Mouse (Mus musculus) E14TG2a.4 (cell line): ENCODE results near the gene Abhd16b.

ENCODE experiments used
- H3K27me3 ChIP-seq: 2 replicates; pipeline ENCODE4 v1.6.1; 2014; ENCODE audit warnings: low read length, control low read depth; ENCODE audit not compliant: insufficient read depth
- H3K36me3 ChIP-seq: 2 replicates; pipeline ENCODE4 v1.6.1; 2014; ENCODE audit warnings: low read length, control low read depth; ENCODE audit not compliant: insufficient read depth
- H3K4me1 ChIP-seq: replicated peaks from 2 replicates; pipeline ENCODE4 v1.6.1; 2014; ENCODE audit warnings: low read depth, low read length, control low read depth
- H3K4me3 ChIP-seq: replicated peaks from 2 replicates; pipeline ENCODE4 v1.5.1; 2014; ENCODE audit warnings: mild to moderate bottlenecking, low read length
- H3K9me3 ChIP-seq: 2 replicates; pipeline ENCODE4 v1.6.1; 2014; ENCODE audit warnings: low read length, control low read depth
- CTCF ChIP-seq: conservative IDR thresholded peaks from 2 replicates; pipeline ENCODE4 v1.5.1; 2014; ENCODE audit warnings: low read length
- NANOG ChIP-seq: IDR thresholded peaks from 2 replicates; pipeline ENCODE4 v1.6.1; 2014; ENCODE audit warnings: borderline replicate concordance, low read length, mixed read lengths
- POU5F1 ChIP-seq: IDR thresholded peaks from 2 replicates; pipeline ENCODE4 v1.6.1; 2014; ENCODE audit warnings: low read length, borderline replicate concordance

The Abhd16b gene

DNA sequence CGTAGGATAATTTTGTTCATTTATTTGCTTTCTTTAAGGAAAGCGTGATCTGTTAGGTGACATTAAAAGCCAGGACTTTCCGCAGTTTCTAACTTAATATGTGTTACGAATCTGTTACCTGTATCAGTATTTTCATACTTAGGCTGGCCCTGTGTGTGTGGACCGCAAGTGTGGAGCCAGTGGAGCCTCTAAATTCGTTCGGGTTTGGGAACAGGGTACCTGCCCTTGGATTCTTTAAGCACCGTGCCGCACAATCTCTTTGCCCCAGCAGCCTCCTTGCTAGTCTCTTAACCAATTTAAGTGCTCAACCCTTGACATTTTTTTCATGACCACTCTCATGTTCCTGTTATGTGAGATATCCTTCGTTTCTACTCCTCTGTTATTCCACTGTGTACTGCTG, 28.5 kb downstream of the Abhd16b start:
- Histone ChIP-seq H3K4me1 (peaks cover 47% of the 10 kb centered on the region), H3K4me3 (peak overlapping the region; percentile 95), H3K27me3 (no peaks in the 10 kb centered on the region), H3K9me3 (no peaks in the 10 kb centered on the region), H3K36me3 (peaks cover 53% of the 10 kb centered on the region)
- no peak for TF ChIP-seq NANOG
- TF ChIP-seq POU5F1 = no peak

DNA sequence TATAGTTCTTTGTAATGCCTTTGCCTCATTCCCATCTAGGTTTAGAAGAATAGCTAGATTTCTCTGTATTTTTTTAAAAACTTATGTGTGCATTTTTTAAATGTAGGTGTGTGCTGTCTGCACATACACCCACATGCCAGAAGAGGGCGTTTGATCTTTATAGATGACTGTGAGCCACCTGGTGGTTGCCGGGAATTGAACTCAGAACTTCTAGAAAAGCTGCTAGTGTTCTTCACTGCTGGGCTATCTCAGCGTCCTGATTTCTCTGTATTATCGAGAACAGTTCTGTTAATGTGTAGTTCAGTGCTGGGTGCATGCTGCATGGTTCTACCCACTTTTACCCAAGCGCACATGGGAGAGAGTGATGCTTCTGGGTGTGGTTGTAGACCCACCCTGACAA, 29.8 kb downstream of the Abhd16b start:
- Histone ChIP-seq H3K4me1 (peaks cover 47% of the 10 kb centered on the region), H3K9me3 (no peaks in the 10 kb centered on the region), H3K4me3 (no peak overlapping the region), H3K27me3 (no peaks in the 10 kb centered on the region), H3K36me3 (peaks cover 47% of the 10 kb centered on the region)
- TF ChIP-seq CTCF = peak; percentile 90
- no peak for TF ChIP-seq NANOG
- TF ChIP-seq POU5F1 = no peak

DNA sequence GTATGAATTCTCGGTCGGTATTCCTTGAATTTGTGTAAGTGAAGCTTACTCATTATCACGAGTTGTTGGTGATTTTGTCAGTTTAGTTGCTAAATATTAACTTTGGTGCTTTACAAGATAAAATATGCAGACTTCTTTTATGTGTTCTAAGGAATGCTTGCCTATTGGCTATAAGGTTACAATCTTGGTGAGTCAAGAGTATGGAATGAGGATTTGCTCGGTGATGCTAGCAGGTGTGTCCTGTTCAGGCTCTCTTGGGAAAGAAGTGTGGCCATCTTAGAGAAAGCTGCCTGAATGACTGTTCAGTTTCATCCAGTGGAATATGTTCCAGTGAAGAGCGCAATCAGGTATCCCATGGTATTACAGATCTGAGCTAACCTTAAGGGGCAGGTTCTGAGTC, 32.5 kb downstream of the Abhd16b start:
- Histone ChIP-seq H3K4me1 (peaks cover 49% of the 10 kb centered on the region), H3K27me3 (no peaks in the 10 kb centered on the region), H3K36me3 (peaks cover 44% of the 10 kb centered on the region), H3K4me3 (no peak overlapping the region), H3K9me3 (no peaks in the 10 kb centered on the region)
- no peak for TF ChIP-seq POU5F1
- no peak for TF ChIP-seq CTCF
- no peak for TF ChIP-seq NANOG

DNA sequence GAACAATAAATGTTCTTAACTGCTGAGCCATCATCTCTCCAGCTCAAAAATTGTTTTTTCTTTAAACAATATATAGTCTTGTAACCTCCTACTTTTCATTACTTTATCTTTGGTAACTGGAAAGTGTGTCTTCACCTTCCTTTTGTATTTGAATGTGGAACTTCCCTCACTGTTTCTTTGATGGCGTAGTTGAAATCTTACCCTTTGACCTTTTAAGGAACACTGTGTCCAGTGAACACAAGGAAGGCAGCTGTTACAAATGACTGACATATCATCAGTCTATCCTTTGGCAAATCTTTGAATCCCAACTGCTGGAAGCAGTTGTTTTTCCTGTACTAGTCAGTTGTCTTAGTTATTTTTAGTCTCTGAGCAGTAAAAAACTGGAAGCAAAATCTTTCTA, 36.1 kb downstream of the Abhd16b start:
- H3K4me3 ChIP-seq = no peak overlapping the region
- peaks cover 54% of the 10 kb centered on the region for H3K36me3 ChIP-seq
- no peak for TF ChIP-seq POU5F1
- TF ChIP-seq NANOG = no peak
- no peak for TF ChIP-seq CTCF
- H3K9me3 ChIP-seq = no peaks in the 10 kb centered on the region
- peaks cover 49% of the 10 kb centered on the region for H3K4me1 ChIP-seq
- H3K27me3 ChIP-seq = no peaks in the 10 kb centered on the region

DNA sequence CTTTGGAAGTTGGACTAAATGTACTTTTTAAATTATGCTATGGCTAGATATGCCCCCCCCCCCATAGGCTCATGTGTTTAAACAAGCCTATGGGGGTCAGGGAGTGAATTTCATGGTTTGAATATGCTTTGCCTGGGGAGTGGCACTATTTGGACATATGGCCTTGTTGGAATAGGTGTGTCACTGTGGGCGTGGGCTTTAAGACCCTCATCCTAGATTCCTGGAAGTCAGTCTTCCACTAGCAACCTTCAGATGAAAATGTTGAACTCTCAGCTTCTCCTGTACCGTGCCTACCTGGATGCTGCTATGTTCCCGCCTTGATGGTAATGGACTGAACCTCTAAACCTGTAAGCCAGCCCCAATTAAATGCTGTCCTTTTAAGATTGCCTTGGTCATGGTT, 39.6 kb downstream of the Abhd16b start:
- TF ChIP-seq POU5F1 (no peak), CTCF (no peak), NANOG (no peak)
- Histone ChIP-seq H3K9me3 (no peaks in the 10 kb centered on the region), H3K27me3 (no peaks in the 10 kb centered on the region), H3K4me1 (peaks cover 57% of the 10 kb centered on the region), H3K36me3 (peaks cover 51% of the 10 kb centered on the region), H3K4me3 (no peak overlapping the region)

DNA sequence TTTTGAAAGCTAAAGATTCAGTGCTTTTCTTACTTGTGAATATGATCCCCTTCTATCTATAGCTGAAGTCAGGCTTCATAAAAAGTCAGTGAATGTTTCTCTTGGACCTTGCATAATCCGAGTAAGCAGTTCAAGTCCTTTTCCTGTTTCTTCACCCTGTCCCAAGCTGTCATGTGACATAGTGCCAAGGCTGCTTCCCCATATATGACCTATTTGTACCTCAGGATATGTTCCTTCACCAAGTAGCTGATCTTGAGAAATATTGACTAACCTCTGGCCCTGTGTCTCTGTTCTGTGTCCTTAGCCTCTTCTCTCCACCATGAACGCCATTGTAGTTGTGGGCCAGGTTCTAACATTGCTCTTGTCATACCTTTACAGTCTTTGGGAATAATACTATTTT, 43.4 kb downstream of the Abhd16b start:
- Histone ChIP-seq H3K27me3 (no peaks in the 10 kb centered on the region), H3K4me1 (peaks cover 53% of the 10 kb centered on the region), H3K9me3 (no peaks in the 10 kb centered on the region), H3K4me3 (no peak overlapping the region), H3K36me3 (peaks cover 49% of the 10 kb centered on the region)
- TF ChIP-seq NANOG (no peak), CTCF (no peak), POU5F1 (no peak)

DNA sequence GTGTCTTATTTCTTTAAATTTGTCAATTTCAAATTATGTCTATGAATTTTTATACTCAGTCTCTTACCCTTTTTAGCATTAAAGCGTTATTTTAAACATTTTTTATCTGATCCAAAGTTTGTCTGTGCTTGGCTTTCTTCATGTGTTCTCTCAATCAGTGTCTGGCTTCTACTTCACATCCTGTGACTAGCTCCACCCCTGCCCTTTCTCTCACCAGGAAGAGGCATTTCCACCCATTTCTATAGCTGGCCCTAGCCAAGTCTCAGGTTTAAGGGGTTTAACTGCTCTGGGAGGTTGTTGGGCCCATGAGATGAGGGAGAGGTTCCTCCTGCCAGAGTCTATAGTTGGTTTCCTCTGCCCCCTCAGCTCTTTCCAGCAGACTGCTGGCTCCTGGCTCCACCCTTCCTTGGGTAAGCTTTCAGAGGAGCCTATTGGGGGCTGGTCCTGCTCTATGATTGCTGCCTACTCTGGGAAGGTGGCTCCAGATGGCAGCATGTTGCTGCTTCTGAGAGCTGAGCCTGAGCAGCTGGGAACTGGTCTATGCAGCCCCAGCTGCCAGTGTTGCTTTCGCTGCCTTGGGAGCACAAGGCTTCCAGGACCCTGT, 44.5 kb downstream of the Abhd16b start:
- Histone ChIP-seq H3K4me3 (peak overlapping the region; percentile 48; the same call in 1 of the 2 replicates), H3K9me3 (no peaks in the 10 kb centered on the region), H3K36me3 (peaks cover 51% of the 10 kb centered on the region), H3K4me1 (peaks cover 41% of the 10 kb centered on the region), H3K27me3 (no peaks in the 10 kb centered on the region)
- no peak for TF ChIP-seq NANOG
- no peak for TF ChIP-seq CTCF
- TF ChIP-seq POU5F1 = no peak

DNA sequence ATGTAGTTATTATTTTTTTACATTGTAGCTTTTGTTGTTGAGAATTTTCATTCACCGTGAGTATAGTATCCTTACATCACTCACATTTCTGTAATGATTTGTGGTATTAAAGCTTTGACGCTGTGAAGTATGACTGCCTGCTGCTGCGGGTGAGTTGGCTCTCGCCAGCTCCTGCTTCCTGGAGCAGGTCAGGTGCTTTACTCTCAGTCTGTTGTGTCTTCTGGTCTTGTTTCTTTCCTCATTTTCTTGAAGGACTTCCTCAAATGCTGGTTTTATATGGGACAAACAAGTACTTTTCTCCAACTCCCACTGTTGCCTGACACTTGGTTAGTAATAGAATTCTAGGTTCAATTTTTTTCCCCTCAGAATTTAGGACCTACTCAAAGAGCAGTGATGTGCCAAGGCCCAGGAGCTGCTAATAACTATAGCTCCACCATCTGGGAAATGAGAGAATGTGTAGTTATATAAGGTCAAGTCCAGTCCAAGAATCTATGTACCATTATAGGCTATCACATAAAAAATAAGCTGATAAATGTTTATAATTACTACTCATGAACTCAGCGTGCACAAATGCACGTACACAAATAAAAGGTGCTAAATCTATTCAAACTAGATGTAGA, 48.9 kb downstream of the Abhd16b start:
- Histone ChIP-seq H3K36me3 (peaks cover 39% of the 10 kb centered on the region), H3K4me3 (no peak overlapping the region), H3K27me3 (no peaks in the 10 kb centered on the region), H3K4me1 (peaks cover 27% of the 10 kb centered on the region), H3K9me3 (no peaks in the 10 kb centered on the region)
- TF ChIP-seq CTCF (no peak), POU5F1 (no peak), NANOG (no peak)
